Mouse (Mus musculus) ES-Bruce4 (cell line): ENCODE measurements around the gene Xrcc1.

Experiments used
- CTCF ChIP-seq: IDR thresholded peaks from one replicate; pipeline ENCODE4 v1.8.1; 2011; ENCODE audit warnings: low read depth, low read length
- EP300 ChIP-seq: IDR thresholded peaks from 2 replicates; pipeline ENCODE4 v1.6.1; 2011; ENCODE audit warnings: low read depth, low read length; ENCODE audit not compliant: insufficient read depth
- POLR2A ChIP-seq: IDR thresholded peaks from one replicate; pipeline ENCODE4 v1.8.1; 2011; ENCODE audit warnings: low read length; ENCODE audit not compliant: insufficient read depth

DNA sequence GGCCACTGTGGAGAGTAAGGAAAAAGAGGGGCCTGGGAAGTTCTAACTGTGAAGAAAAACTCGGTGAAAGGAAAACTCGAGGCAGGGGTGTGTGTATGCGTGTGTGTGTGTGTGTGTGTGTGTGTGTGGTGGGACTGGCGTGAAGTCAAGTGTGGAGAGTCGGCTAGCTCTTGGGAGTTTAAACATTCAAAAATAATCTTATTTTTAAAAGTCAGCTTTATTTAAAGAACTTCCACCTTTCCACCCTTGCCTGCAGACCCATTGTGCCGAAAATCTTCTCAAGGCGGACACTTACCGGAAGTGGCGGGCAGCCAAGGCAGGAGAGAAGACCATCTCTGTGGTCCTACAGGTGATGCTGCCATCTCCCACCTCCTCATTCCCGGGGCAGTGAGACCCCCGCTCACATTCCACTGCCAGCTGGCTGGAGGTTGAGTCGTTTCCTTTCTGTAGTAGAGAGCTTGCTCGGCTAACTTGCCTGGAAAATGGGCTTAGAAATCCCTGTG, 1.5 kb downstream of the Xrcc1 start:
- no peak for TF ChIP-seq POLR2A
- no peak for TF ChIP-seq CTCF
- no peak for TF ChIP-seq EP300
